Mouse (Mus musculus) brain, embryonic 14.5 days (tissue): ENCODE data around the gene Nectin2.

Source experiments
- CTCF ChIP-seq: fragments of 200-500 bp; IDR thresholded peaks from 2 replicates; pipeline ENCODE4 v1.5.1; 2012; ENCODE audit warnings: inconsistent platforms, mild to moderate bottlenecking, moderate library complexity, borderline replicate concordance; ENCODE audit not compliant: insufficient read depth, insufficient read length; ENCODE audit errors: extremely low read depth
- POLR2A ChIP-seq: fragments of 200-500 bp; IDR thresholded peaks from 2 replicates; pipeline ENCODE4 v1.6.1; 2012; ENCODE audit warnings: mild to moderate bottlenecking, inconsistent platforms, borderline replicate concordance; ENCODE audit not compliant: poor library complexity, insufficient read depth, insufficient read length, severe bottlenecking; ENCODE audit errors: extremely low read depth

- TF ChIP-seq POLR2A (no peak), CTCF (no peak)
These were observed 12.0 kb upstream of the Nectin2 start for GRCm38 (mm10) chr7:19762283-19762682.
